8 mouse cellular contexts compared by ENCODE assay signal in genomic region chr12:100925644-100926619, GRCm38 (mm10).
DNase-seq lines count a peak whose midpoint lies in the region; ATAC-seq lines count a peak whose summit lies in the region.

No protein-coding gene starts in this region.

- peak; percentile 75 for ATAC-seq in cerebellum, adult (ENCODE audit: insufficient number of reproducible peaks, low FRiP score, low TSS enrichment)

- no peak for DNase-seq in cerebellum, adult 11-12 months
- DNase-seq in CD8-positive naive resting alpha-beta T cell, adult 2 months (ENCODE audit: low read depth in 2 of 2, low spot score in 2 of 2) = peak; percentile 69 to 80
- peak; percentile 81 to 83 for DNase-seq in cerebellum, adult 18-20 months
- peak; percentile 40 to 77 for DNase-seq in frontal cortex, postnatal 36 days (ENCODE audit: low spot score in 2 of 2)
- DNase-seq in kidney, postnatal 36 days = peak; percentile 71 to 76
- DNase-seq in lung, postnatal 14 days = peak; percentile 78
- peak; percentile 79 for DNase-seq in retina, postnatal 7 days (ENCODE audit: low read depth, low spot score)
